Mouse (Mus musculus) cerebellum, adult 2 months (tissue): ENCODE measurements at regions not wholly inside any gene's neighbourhood (a gene's known extent, or its start where the extent isn't known, plus 50 kb on each side); places are given as distances from the start of the nearest gene placed in this dataset.
A peak's percentile ranks its signal among the peaks of the same experiment; 100 is the strongest.

Experiments
- DNase-seq, 2 experiments: peaks; one replicate each; pipeline ENCODE4 v3.0.0; 2021
- H3K27ac ChIP-seq: fragments of 200-500 bp; 2 replicates; pipeline ENCODE4 v1.5.1; 2012; ENCODE audit warnings: low read length, control low read depth, inconsistent platforms; ENCODE audit not compliant: insufficient read depth
- H3K27me3 ChIP-seq: fragments of 200-500 bp; 2 replicates; pipeline ENCODE4 v1.6.1; 2012; ENCODE audit warnings: inconsistent platforms, mild to moderate bottlenecking, low read length, moderate library complexity; ENCODE audit not compliant: control insufficient read depth, insufficient read depth
- H3K4me1 ChIP-seq: fragments of 200-500 bp; 2 replicates; pipeline ENCODE4 v1.6.1; 2011; ENCODE audit warnings: low read length; ENCODE audit not compliant: control insufficient read depth, insufficient read depth
- H3K4me3 ChIP-seq: fragments of 200-500 bp; replicated peaks from 2 replicates; pipeline ENCODE3; 2011; ENCODE audit warnings: mild to moderate bottlenecking, low read depth, low read length, control low read depth; ENCODE audit not compliant: insufficient read depth
- CTCF ChIP-seq: fragments of 200-500 bp; IDR thresholded peaks from 2 replicates; pipeline ENCODE4 v1.5.1; 2011; ENCODE audit warnings: low read depth, mild to moderate bottlenecking, control low read depth, low read length, moderate library complexity, borderline replicate concordance; ENCODE audit not compliant: insufficient read depth
- POLR2A ChIP-seq: fragments of 200-500 bp; IDR thresholded peaks from 2 replicates; pipeline ENCODE4 v1.6.1; 2011; ENCODE audit warnings: low read length, control low read depth, borderline replicate concordance; ENCODE audit not compliant: insufficient read depth
- WGBS: fragments of 180-500 bp; shearing (Covaris S2); methylation state at CpG from one replicate; pipeline ENCODE4 v1.1.7; 2018; 5-methylcytosine and 5-hydroxymethylcytosine counted together

- DNase-seq = no peak
- 95% methylated on average over 2 of the region's 2 CpGs for whole genome bisulfite sequencing
- Histone ChIP-seq H3K4me3 (no peak overlapping the region), H3K27ac (no peak overlapping the region), H3K4me1 (no peaks in the 10 kb centered on the region), H3K27me3 (no peaks in the 10 kb centered on the region)
- TF ChIP-seq POLR2A (no peak), CTCF (no peak)
Observed at GRCm38 (mm10) chr14:17046808-17047207, 227.9 kb upstream of the Rarb start.

- Histone ChIP-seq H3K4me3 (no peak overlapping the region), H3K27ac (no peak overlapping the region), H3K27me3 (no peaks in the 10 kb centered on the region), H3K4me1 (no peaks in the 10 kb centered on the region)
- WGBS = 93% methylated on average over 8 of the region's 8 CpGs
- no peak for DNase-seq
- no peak for TF ChIP-seq CTCF
- TF ChIP-seq POLR2A = no peak
Observed at GRCm38 (mm10) chr14:17045426-17046132, 226.6 kb upstream of the Rarb start.

GRCm38 (mm10) chr14:17020603-17021356 is 201.8 kb upstream of the Rarb start:
- WGBS = 32% methylated on average over 4 of the region's 4 CpGs
- DNase-seq = no peak
- TF ChIP-seq POLR2A = no peak
- TF ChIP-seq CTCF = no peak
- Histone ChIP-seq H3K4me1 (no peaks in the 10 kb centered on the region), H3K27me3 (no peaks in the 10 kb centered on the region), H3K4me3 (no peak overlapping the region), H3K27ac (no peak overlapping the region)

GRCm38 (mm10) chr14:17012931-17013330 is 194.0 kb upstream of the Rarb start:
- no peak overlapping the region for H3K4me3 ChIP-seq
- no peak overlapping the region for H3K27ac ChIP-seq
- H3K4me1 ChIP-seq = no peaks in the 10 kb centered on the region
- DNase-seq = no peak
- WGBS = 81% methylated on average over 1 of the region's 1 CpGs
- H3K27me3 ChIP-seq = no peaks in the 10 kb centered on the region
- TF ChIP-seq CTCF = no peak
- no peak for TF ChIP-seq POLR2A

GRCm38 (mm10) chr14:17012200-17012599 is 193.2 kb upstream of the Rarb start:
- no peak overlapping the region for H3K4me3 ChIP-seq
- no peak for DNase-seq
- no peak overlapping the region for H3K27ac ChIP-seq
- WGBS = 98% methylated on average over 1 of the region's 1 CpGs
- H3K4me1 ChIP-seq = no peaks in the 10 kb centered on the region
- no peaks in the 10 kb centered on the region for H3K27me3 ChIP-seq
- no peak for TF ChIP-seq POLR2A
- TF ChIP-seq CTCF = no peak

GRCm38 (mm10) chr14:17005194-17006018 is 186.4 kb upstream of the Rarb start:
- Histone ChIP-seq H3K4me3 (no peak overlapping the region), H3K27ac (no peak overlapping the region), H3K4me1 (no peaks in the 10 kb centered on the region), H3K27me3 (no peaks in the 10 kb centered on the region)
- peak in 1 of 2 experiments; percentile 1 for DNase-seq
- no peak for TF ChIP-seq POLR2A
- 30% methylated on average over 8 of the region's 8 CpGs for WGBS

- no peak for TF ChIP-seq CTCF
- TF ChIP-seq POLR2A = no peak
- DNase-seq = no peak
- H3K4me1 ChIP-seq = no peaks in the 10 kb centered on the region
- H3K27ac ChIP-seq = no peak overlapping the region
- 44% methylated on average over 1 of the region's 1 CpGs for WGBS
- no peaks in the 10 kb centered on the region for H3K27me3 ChIP-seq
- no peak overlapping the region for H3K4me3 ChIP-seq
Observed at GRCm38 (mm10) chr14:17004714-17005113, 185.8 kb upstream of the Rarb start.
